Mouse (Mus musculus): ENCODE results near the gene Pkdcc. TPM values are rescaled to one million over a fixed set of nuclear protein-coding genes. Genes with fewer than 3 reads are reported as not detected.

Pkdcc gene
- polyA plus RNA-seq, 1 experiment from 2014 or later: 10.8 TPM

DNA sequence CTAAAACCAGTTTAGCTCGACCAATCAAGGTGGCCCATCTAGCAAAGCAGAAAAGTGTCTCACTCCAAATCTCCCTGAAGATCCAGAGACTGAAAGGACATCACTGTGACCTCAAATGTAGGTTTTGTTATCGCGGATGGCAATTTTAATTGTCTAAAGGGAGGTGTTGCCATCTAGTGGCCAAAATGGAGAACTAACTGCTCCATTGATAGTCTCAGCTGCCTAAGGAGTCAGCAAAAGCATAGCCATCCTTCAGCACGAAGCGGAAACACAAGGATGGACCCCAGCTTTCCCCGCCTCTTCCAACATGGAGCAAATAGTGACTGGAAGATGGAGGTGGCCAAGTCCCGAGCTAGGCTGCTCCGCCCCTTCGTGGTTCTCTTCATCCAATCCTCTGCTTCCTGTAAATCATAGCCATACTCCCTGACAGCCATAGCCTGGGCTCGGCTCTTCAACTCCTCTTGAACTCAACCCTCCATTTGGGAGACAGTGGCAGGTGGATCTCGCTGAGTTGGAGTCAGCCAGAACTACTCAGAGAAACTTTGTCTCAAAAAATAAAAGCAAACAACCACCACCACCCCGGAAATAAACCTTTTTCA is 38.1 kb downstream of the Pkdcc start:
- H3K27me3 ChIP-seq (replicated peaks): no peaks in the 10 kb centered on the region

DNA sequence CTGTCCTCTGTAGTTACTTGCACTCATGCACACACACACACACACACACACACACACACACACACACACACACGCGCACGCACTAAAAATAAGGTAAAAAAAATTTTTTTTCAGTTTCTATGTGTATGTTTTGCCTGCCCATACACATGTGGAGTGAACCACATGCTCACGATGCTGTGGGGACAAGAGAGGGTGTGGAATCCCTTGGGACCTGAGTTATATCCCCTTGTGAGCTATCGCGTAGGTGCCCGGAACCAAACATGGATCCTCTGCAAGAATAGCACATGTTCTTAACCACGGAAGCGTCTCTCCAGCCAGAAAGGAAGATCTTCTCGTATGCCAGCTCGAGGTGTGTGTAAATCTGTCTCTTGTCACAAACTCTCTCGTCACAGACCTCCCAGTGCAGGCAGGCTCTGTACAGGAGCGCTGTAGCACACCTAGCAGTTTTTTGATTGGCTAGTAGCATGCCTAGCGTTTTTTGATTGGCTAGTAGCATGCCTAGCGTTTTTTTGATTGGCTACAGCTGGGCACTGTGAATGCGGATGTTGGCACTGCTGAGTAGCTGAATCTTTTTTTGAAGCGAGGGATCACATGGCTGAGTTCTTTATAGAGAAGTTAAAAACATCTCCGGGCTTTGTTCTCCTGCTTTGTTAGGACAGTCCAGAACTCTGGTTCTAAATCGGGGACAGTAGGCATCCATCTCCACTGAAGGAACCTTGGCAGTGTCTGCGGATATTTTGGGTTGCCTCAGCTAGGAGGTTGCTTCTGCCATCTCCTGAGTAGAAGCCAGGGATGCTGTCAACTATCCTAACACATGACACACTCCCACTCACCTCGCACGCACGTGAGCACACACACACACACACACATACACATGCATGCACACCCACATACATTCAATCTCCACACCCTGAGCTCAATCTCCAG is 52.4 kb downstream of the Pkdcc start:
- H3K27me3 ChIP-seq (replicated peaks): no peaks in the 10 kb centered on the region
- no peak overlapping the region for H3K27ac ChIP-seq
- H3K9me3 ChIP-seq: no peaks in the 10 kb centered on the region
- H3K4me3 ChIP-seq: peak overlapping the region; percentile 16; the same call in 1 of the 2 replicates
- 51% methylated on average over 23 of the region's 23 CpGs for WGBS
- H3K36me3 ChIP-seq: no peaks in the 10 kb centered on the region
- ATAC-seq (ENCODE audit: low FRiP score, low read depth): peak; percentile 97
- no peaks in the 10 kb centered on the region for H3K4me1 ChIP-seq
- no peak overlapping the region for H3K9ac ChIP-seq
- H3K4me2 ChIP-seq (replicated peaks): peak overlapping the region; percentile 58

More for the DNA sequence above, 38.1 kb downstream of the Pkdcc start:
- Histone ChIP-seq H3K4me3 (no peak overlapping the region), H3K27ac (no peak overlapping the region), H3K9ac (no peak overlapping the region), H3K4me1 (no peaks in the 10 kb centered on the region), H3K9me3 (no peaks in the 10 kb centered on the region), H3K36me3 (no peaks in the 10 kb centered on the region), H3K4me2 (replicated peaks) (no peak overlapping the region)
- 29% methylated on average over 12 of the region's 12 CpGs for WGBS
- no peak for ATAC-seq (ENCODE audit: low FRiP score, low read depth)

DNA sequence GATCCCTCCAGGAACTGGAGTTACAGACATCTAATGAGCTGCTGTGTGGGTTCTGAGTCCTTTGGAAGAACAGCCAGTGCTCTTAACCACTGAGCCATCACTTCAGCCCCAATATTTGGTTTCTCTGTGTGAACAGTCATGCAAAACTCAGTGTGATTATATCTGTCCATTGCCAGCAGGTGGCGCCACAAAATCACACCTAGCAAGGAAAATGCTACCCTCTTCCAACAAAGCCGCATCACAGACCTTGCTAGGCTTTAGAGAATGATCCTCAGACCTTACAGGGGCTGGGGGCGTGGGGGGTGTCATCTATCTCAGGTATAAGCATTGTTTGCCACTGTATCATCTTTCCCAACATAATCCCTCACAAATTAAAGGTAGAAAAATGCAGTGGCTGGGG is 56.4 kb downstream of the Pkdcc start:
- Histone ChIP-seq H3K4me2 (replicated peaks) (no peak overlapping the region), H3K27ac (no peak overlapping the region), H3K36me3 (no peaks in the 10 kb centered on the region), H3K4me3 (no peak overlapping the region), H3K27me3 (replicated peaks) (peaks cover 5% of the 10 kb centered on the region; the same call in 1 of the 2 replicates), H3K4me1 (peaks cover 9% of the 10 kb centered on the region), H3K9me3 (no peaks in the 10 kb centered on the region), H3K9ac (no peak overlapping the region)
- no peak for ATAC-seq (ENCODE audit: low FRiP score, low read depth)
- whole genome bisulfite sequencing: 4% methylated on average over 3 of the region's 3 CpGs

DNA sequence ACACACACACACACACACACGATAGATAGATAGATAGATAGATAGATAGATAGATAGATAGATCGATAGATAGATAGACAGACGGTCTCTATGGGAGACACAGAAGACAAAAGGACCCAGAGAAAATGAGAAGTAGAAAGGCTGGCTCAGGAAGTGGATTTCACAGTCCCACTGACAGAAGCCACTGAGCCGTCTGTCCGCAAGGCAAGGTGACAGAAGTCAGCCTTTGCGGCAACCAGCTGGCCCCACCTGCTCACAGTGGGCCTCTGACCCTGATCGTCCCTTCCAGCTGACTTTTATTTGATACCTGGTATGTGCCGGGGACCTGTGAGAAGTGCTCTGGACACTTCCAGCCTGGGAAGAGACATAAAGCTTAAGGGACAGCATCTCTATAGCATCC is 57.5 kb downstream of the Pkdcc start:
- H3K4me3 ChIP-seq: no peak overlapping the region
- no peaks in the 10 kb centered on the region for H3K9me3 ChIP-seq
- no peaks in the 10 kb centered on the region for H3K36me3 ChIP-seq
- no peak overlapping the region for H3K4me2 ChIP-seq (replicated peaks)
- H3K9ac ChIP-seq: no peak overlapping the region
- H3K27ac ChIP-seq: no peak overlapping the region
- no peak for ATAC-seq (ENCODE audit: low FRiP score, low read depth)
- peaks cover 20% of the 10 kb centered on the region for H3K4me1 ChIP-seq
- WGBS: 65% methylated on average over 8 of the region's 8 CpGs
- peaks cover 5% of the 10 kb centered on the region; the same call in 1 of the 2 replicates for H3K27me3 ChIP-seq (replicated peaks)

DNA sequence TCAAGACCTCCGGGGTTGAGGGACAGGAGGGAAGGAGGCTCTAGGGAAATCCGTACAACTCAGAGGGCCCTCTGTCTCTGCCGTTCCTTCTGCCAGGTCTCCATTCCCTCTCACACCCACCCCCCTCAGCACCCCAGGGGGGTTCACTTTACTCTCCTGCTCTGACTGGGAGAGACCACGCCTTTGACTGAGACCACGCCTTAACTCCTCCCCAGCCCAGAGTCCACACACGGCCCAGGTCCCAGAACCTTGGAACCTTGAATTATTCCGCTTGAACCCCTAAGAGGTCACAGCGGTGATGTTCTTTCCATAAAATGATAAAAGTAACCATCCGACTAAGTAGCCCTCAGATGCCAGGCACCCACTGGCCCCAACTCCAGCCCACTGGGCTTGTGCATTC is 58.5 kb downstream of the Pkdcc start:
- Histone ChIP-seq H3K4me1 (peaks cover 30% of the 10 kb centered on the region), H3K36me3 (no peaks in the 10 kb centered on the region), H3K9ac (no peak overlapping the region), H3K27me3 (replicated peaks) (peaks cover 5% of the 10 kb centered on the region; the same call in 1 of the 2 replicates), H3K4me2 (replicated peaks) (peak overlapping the region; percentile 33), H3K4me3 (no peak overlapping the region), H3K27ac (no peak overlapping the region), H3K9me3 (no peaks in the 10 kb centered on the region)
- 17% methylated on average over 9 of the region's 9 CpGs for WGBS
- ATAC-seq (ENCODE audit: low FRiP score, low read depth): no peak

DNA sequence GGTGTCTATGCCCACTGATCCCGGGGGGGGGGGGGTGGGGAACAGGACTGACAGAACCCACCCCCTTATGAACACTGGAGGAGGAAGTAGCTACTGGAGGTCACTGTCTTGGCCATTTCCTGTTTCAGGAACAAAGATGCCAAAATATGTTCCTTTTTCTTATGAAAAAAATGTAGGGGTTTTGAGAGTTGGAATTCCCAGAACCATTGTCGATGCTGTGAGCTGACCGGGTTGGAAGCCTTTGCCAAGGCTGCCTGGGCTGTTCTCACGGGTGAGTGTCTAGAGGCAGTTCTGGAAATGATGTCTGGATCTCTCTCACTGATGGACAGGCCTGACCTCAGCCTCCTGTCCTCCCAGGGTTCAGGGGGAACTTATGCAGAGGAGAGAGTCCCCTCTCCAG is 59.0 kb downstream of the Pkdcc start:
- no peaks in the 10 kb centered on the region for H3K9me3 ChIP-seq
- WGBS: 50% methylated on average over 4 of the region's 4 CpGs
- H3K4me2 ChIP-seq (replicated peaks): no peak overlapping the region
- no peak for ATAC-seq (ENCODE audit: low FRiP score, low read depth)
- peaks cover 32% of the 10 kb centered on the region for H3K4me1 ChIP-seq
- H3K27ac ChIP-seq: no peak overlapping the region
- H3K36me3 ChIP-seq: no peaks in the 10 kb centered on the region
- H3K9ac ChIP-seq: no peak overlapping the region
- no peak overlapping the region for H3K4me3 ChIP-seq
- H3K27me3 ChIP-seq (replicated peaks): peaks cover 5% of the 10 kb centered on the region; the same call in 1 of the 2 replicates

Other genes starting within 250 kb of the Pkdcc start
- 47.5 and 52.6 TPM in 2 replicates for gene Eml4, start 135.6 kb downstream of the Pkdcc start, polyA plus RNA-seq (2016; fragmentation: Nextera tagmentation; extraction: Ambion mirVana)

All from neural tube, embryonic 12.5 days (tissue).